Mouse (Mus musculus) telencephalon, adult 2 months (tissue): ENCODE results near the gene Mup21.
"Not testable (repeated sequence)": the region's sequence is repeated elsewhere in the genome, so short reads cannot be mapped to it uniquely, and the experiment has no call there.

Source experiments
- DNase-seq: peaks from one replicate; pipeline ENCODE4 v3.0.0-alpha.2; 2011; ENCODE audit warnings: low read depth, low spot score

The Mup21 gene

GRCm38 (mm10) chr4:62150811-62151210, at the start of gene Mup21:
Mup21 (minus strand) TSS chr4:62150863.
- no peak for DNase-seq

- no peak for DNase-seq
Measured at GRCm38 (mm10) chr4:62199923-62200529, 49.4 kb upstream of the Mup21 start.

- DNase-seq, result no peak
Measured at GRCm38 (mm10) chr4:62188778-62189177, 38.1 kb upstream of the Mup21 start.

- DNase-seq, result no peak
Measured at GRCm38 (mm10) chr4:62177282-62177681, 26.6 kb upstream of the Mup21 start.

GRCm38 (mm10) chr4:62174471-62174870, 23.8 kb upstream of the Mup21 start:
- no peak for DNase-seq

GRCm38 (mm10) chr4:62167636-62168035, 17.0 kb upstream of the Mup21 start:
- DNase-seq, result not testable (repeated sequence)

GRCm38 (mm10) chr4:62158401-62158800, 7.7 kb upstream of the Mup21 start:
- no peak for DNase-seq

GRCm38 (mm10) chr4:62133706-62134105, 17.0 kb downstream of the Mup21 start:
- DNase-seq, result no peak

GRCm38 (mm10) chr4:62103366-62103765, 47.3 kb downstream of the Mup21 start:
- not testable (repeated sequence) for DNase-seq
